Mouse (Mus musculus): ENCODE measurements around the gene 6030458C11Rik. TPM values are rescaled to one million over a fixed set of nuclear protein-coding genes. Genes with fewer than 3 reads are reported as not detected.

Gene 6030458C11Rik
- total RNA-seq, 2 experiments from 2014 or later: 12.6 to 13.5 TPM

GRCm38 (mm10) chr15:12763147-12763546 is 61.3 kb downstream of the 6030458C11Rik start:
- no peak for DNase-seq (ENCODE audit: low spot score)
- intact Hi-C loops (cut with DNase I): no loop called here

GRCm38 (mm10) chr15:12762258-12762913 is 62.1 kb downstream of the 6030458C11Rik start:
- no peak for DNase-seq (ENCODE audit: low spot score)
- intact Hi-C loops (cut with DNase I): no loop called here

DNA sequence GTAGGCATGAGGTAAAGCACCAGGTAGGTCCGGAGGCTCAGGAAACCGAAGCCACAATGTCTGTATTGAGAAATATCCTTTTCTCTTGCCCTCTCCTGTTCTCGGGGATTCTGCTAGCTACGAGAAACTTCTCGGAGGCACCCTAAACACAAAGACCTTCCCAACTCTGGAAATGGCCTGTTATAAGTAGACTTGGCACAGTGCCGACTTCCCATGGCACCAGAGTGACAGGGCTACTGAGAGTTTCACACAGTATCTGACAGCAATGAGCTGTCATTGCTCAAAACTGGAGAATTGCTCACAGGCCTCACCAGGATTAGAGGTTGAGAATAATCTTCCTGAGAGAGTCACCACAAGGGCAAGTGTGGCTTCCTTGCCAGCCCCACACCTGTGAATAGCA is 63.7 kb downstream of the 6030458C11Rik start:
- DNase-seq (ENCODE audit: low spot score): no peak

DNA sequence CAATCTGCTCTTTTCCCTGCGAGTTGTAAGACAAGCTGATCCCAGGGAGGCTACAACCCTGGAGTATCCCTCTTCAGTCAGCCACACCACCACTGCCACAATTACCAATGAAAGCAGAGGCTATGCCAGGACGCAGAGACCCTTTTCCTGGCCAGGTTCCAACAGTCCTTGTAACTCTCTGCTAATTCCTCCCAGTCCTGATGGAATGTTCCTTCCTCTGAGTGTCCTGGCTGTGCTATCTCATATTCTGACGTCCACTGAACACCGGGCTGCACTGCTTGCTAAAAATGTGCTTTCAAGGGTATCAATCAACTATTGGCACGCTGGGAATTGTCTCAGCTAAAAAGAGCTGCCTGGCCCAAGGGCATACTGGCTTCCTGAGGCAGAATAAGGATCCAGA is 66.0 kb downstream of the 6030458C11Rik start:
- peak; percentile 24 for DNase-seq (ENCODE audit: low spot score)
- intact Hi-C loops (cut with DNase I): no loop called here

More for the DNA sequence above, 63.7 kb downstream of the 6030458C11Rik start:
- intact Hi-C loops (cut with DNase I): no loop called here

Small RNA genes within 50 kb of the gene (microRNA-seq; reads per million reads assigned to microRNA genes)
- not detected for gene Gm47288

Other genes with a start within 250 kb of the 6030458C11Rik start
- gene Pdzd2, start 84.7 kb downstream of the 6030458C11Rik start, total RNA-seq (2021): 100 to 1,000 TPM in 1 of 2 experiments, 10 to 100 TPM in 1; 93.0 to 118 TPM
- gene Drosha, start 166 bp upstream of the 6030458C11Rik start, total RNA-seq (2021): 10 to 100 TPM; 35.2 to 35.8 TPM

Data from heart, postnatal 25 days (tissue).